Mouse (Mus musculus) intestine, postnatal 0 days (tissue): Measurements from ENCODE around the gene Col16a1. TPM values are rescaled to one million over a fixed set of nuclear protein-coding genes. Genes with fewer than 3 reads are reported as not detected.

ENCODE experiments used
- ATAC-seq: fragments of 200-750 bp; cut with Nextera tagmentation; 2 replicates; pipeline ENCODE4 v1.8.0; 2017; ENCODE audit warnings: mild to moderate bottlenecking, moderate TSS enrichment, moderate library complexity
- H3K27ac ChIP-seq: fragments of 300-500 bp; sonication (generic); 2 replicates; pipeline ENCODE4 v1.5.1; 2014; ENCODE audit warnings: mild to moderate bottlenecking, low read depth, low read length, moderate library complexity
- H3K27me3 ChIP-seq: fragments of 300-500 bp; sonication (generic); replicated peaks from 2 replicates; pipeline ENCODE4 v1.6.1; 2014; ENCODE audit warnings: low read length, mixed read lengths; ENCODE audit not compliant: control insufficient read depth, insufficient read depth
- H3K36me3 ChIP-seq: fragments of 300-500 bp; sonication (generic); 2 replicates; pipeline ENCODE4 v1.6.1; 2014; ENCODE audit warnings: mild to moderate bottlenecking, moderate library complexity; ENCODE audit not compliant: control insufficient read depth, insufficient read depth
- H3K4me1 ChIP-seq: fragments of 300-500 bp; sonication (generic); replicated peaks from 2 replicates; pipeline ENCODE4 v1.6.1; 2014; ENCODE audit warnings: antibody characterized with exemption, low read length, mixed read lengths; ENCODE audit not compliant: control insufficient read depth, insufficient read depth
- H3K4me2 ChIP-seq: fragments of 300-500 bp; sonication (generic); replicated peaks from 2 replicates; pipeline ENCODE4 v1.6.1; 2014; ENCODE audit warnings: low read depth, mild to moderate bottlenecking, moderate library complexity
- H3K4me3 ChIP-seq: fragments of 300-500 bp; sonication (generic); 2 replicates; pipeline ENCODE4 v1.5.1; 2014; ENCODE audit warnings: low read depth, low read length
- H3K9ac ChIP-seq: fragments of 300-500 bp; sonication (generic); 2 replicates; pipeline ENCODE4 v1.6.1; 2014; ENCODE audit warnings: mild to moderate bottlenecking, low read depth, low read length
- H3K9me3 ChIP-seq: fragments of 300-500 bp; sonication (generic); 2 replicates; pipeline ENCODE4 v1.6.1; 2016; ENCODE audit warnings: mixed run types; ENCODE audit not compliant: control insufficient read depth
- CTCF ChIP-seq: sonication (generic); IDR thresholded peaks from 2 replicates; pipeline ENCODE4 v1.5.1; 2016; ENCODE audit warnings: low read depth, mild to moderate bottlenecking, control low read depth, antibody characterized with exemption, moderate library complexity
- WGBS: fragments of 180-500 bp; shearing (Covaris S2); extraction: QIAGEN DNeasy Blood & Tissue Kit; methylation state at CpG from one replicate; pipeline ENCODE4 v1.1.7; 2014; 5-methylcytosine and 5-hydroxymethylcytosine counted together
- polyA plus RNA-seq: library from polyadenylated mRNA; unstranded; fragments of >200 nt; fragmentation: Nextera tagmentation; extraction: Ambion mirVana; gene quantifications from 2 replicates; pipeline ENCODE4 v1.2.1, GENCODE M21; 2015

The Col16a1 gene
- polyA plus RNA-seq, 1 experiment from 2014 or later, result 25.6 TPM

- no peaks in the 10 kb centered on the region for H3K27me3 ChIP-seq
- TF ChIP-seq CTCF, result no peak
- no peak overlapping the region for H3K4me3 ChIP-seq
- H3K4me2 ChIP-seq, result no peak overlapping the region
- no peak for ATAC-seq
- H3K4me1 ChIP-seq, result 0 out of 2 replicates have a peak, but pooled peaks cover 2% of the 10 kb centered on the region
- H3K9me3 ChIP-seq, result no peaks in the 10 kb centered on the region
- H3K27ac ChIP-seq, result no peak overlapping the region
- no peak overlapping the region for H3K9ac ChIP-seq
- H3K36me3 ChIP-seq, result peaks cover 3% of the 10 kb centered on the region; the same call in 1 of the 2 replicates
Observed at GRCm38 (mm10) chr4:130060937-130061336, 13.3 kb downstream of the Col16a1 start.

GRCm38 (mm10) chr4:130063191-130063590 lies 15.6 kb downstream of the Col16a1 start:
- no peak overlapping the region for H3K9ac ChIP-seq
- no peak for ATAC-seq
- H3K4me1 ChIP-seq, result no peaks in the 10 kb centered on the region
- no peak for TF ChIP-seq CTCF
- no peak overlapping the region for H3K27ac ChIP-seq
- no peaks in the 10 kb centered on the region for H3K27me3 ChIP-seq
- no peak overlapping the region for H3K4me3 ChIP-seq
- no peak overlapping the region for H3K4me2 ChIP-seq
- H3K36me3 ChIP-seq, result peaks cover 3% of the 10 kb centered on the region; the same call in 1 of the 2 replicates
- 63% methylated on average over 7 of the region's 7 CpGs for WGBS
- no peaks in the 10 kb centered on the region for H3K9me3 ChIP-seq

- no peaks in the 10 kb centered on the region for H3K4me1 ChIP-seq
- no peak overlapping the region for H3K4me3 ChIP-seq
- H3K9ac ChIP-seq, result no peak overlapping the region
- H3K27ac ChIP-seq, result no peak overlapping the region
- 12% methylated on average over 8 of the region's 8 CpGs for WGBS
- H3K4me2 ChIP-seq, result no peak overlapping the region
- H3K36me3 ChIP-seq, result no peaks in the 10 kb centered on the region; the same call in 1 of the 2 replicates
- no peaks in the 10 kb centered on the region for H3K9me3 ChIP-seq
- no peaks in the 10 kb centered on the region for H3K27me3 ChIP-seq
- peak; percentile 87 for TF ChIP-seq CTCF
- ATAC-seq, result 0 out of 2 replicates have a peak, but pooled peaks have one; percentile 16
Observed at GRCm38 (mm10) chr4:130066816-130067215, 19.2 kb downstream of the Col16a1 start.

- no peak for ATAC-seq
- no peak overlapping the region for H3K4me3 ChIP-seq
- no peaks in the 10 kb centered on the region for H3K27me3 ChIP-seq
- H3K4me2 ChIP-seq, result no peak overlapping the region
- no peak overlapping the region for H3K27ac ChIP-seq
- no peak for TF ChIP-seq CTCF
- H3K9me3 ChIP-seq, result no peaks in the 10 kb centered on the region
- no peak overlapping the region for H3K9ac ChIP-seq
- WGBS, result 62% methylated on average over 3 of the region's 3 CpGs
- H3K36me3 ChIP-seq, result peaks cover 4% of the 10 kb centered on the region; the same call in 1 of the 2 replicates
- H3K4me1 ChIP-seq, result no peaks in the 10 kb centered on the region
Observed at GRCm38 (mm10) chr4:130070523-130070922, 22.9 kb downstream of the Col16a1 start.

- Histone ChIP-seq H3K4me2 (no peak overlapping the region), H3K27me3 (no peaks in the 10 kb centered on the region), H3K36me3 (peaks cover 4% of the 10 kb centered on the region; the same call in 1 of the 2 replicates), H3K9ac (no peak overlapping the region), H3K27ac (no peak overlapping the region), H3K4me3 (no peak overlapping the region), H3K4me1 (no peaks in the 10 kb centered on the region), H3K9me3 (no peaks in the 10 kb centered on the region)
- ATAC-seq, result no peak
- 90% methylated on average over 2 of the region's 2 CpGs for WGBS
- no peak for TF ChIP-seq CTCF
Observed at GRCm38 (mm10) chr4:130071758-130072157, 24.1 kb downstream of the Col16a1 start.

DNA sequence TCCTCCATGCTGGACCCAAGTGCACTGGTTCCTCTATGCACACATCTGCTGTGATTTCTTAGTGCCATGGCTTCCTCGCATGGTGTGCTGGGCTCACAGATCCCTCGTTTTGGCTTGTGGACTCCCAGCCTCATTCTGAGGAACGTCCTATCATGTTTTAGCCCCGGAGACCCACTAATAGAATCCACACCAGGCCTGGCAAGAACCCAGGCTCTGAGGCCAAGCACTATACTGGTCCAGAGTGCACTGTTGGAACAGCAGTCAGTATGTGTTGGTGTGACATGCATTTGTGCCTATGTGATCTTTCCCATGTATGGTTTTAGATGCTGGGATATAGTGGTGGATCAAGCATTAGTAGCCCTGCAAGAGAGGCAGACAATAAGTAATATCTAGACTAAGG lies 25.7 kb downstream of the Col16a1 start:
- ATAC-seq, result no peak
- H3K27me3 ChIP-seq, result no peaks in the 10 kb centered on the region
- H3K36me3 ChIP-seq, result peaks cover 4% of the 10 kb centered on the region; the same call in 1 of the 2 replicates
- 84% methylated on average over 4 of the region's 4 CpGs for WGBS
- no peaks in the 10 kb centered on the region for H3K4me1 ChIP-seq
- H3K4me3 ChIP-seq, result no peak overlapping the region
- H3K9ac ChIP-seq, result no peak overlapping the region
- H3K27ac ChIP-seq, result no peak overlapping the region
- no peak for TF ChIP-seq CTCF
- no peaks in the 10 kb centered on the region for H3K9me3 ChIP-seq
- H3K4me2 ChIP-seq, result no peak overlapping the region
